Mouse (Mus musculus): Measurements from ENCODE around the gene Vav2.

The Vav2 gene

GRCm38 (mm10) chr2:27318606-27319005, 108.2 kb downstream of the Vav2 start:
- DNase-seq (ENCODE audit: low read depth, low spot score): no peak

GRCm38 (mm10) chr2:27318197-27318596, 108.6 kb downstream of the Vav2 start:
- DNase-seq (ENCODE audit: low read depth, low spot score): no peak

GRCm38 (mm10) chr2:27316167-27316566, 110.7 kb downstream of the Vav2 start:
- no peak for DNase-seq (ENCODE audit: low read depth, low spot score)

GRCm38 (mm10) chr2:27314269-27314668, 112.6 kb downstream of the Vav2 start:
- DNase-seq (ENCODE audit: low read depth, low spot score): no peak

DNA sequence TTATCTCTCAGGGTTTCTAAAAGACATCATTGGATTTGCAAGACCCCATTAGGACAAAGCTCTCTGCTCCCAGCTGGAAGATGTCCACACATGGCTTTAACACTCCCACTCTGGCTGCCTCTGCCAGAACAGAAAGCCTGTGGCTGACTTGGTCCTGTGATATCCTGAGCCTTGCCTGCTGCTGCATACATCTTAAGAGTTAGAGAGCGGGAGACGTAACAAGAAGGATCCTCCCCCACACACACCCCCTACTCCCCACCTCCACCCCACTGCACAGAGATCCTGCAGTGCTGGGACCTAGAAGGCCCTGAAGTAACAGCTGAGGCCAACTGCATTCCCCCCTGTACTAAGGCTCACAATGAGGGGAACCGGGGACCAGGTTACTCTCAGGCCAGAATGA, 114.3 kb downstream of the Vav2 start:
- no peak for DNase-seq (ENCODE audit: low read depth, low spot score)

GRCm38 (mm10) chr2:27311606-27312005, 115.2 kb downstream of the Vav2 start:
- DNase-seq (ENCODE audit: low read depth, low spot score): no peak

DNA sequence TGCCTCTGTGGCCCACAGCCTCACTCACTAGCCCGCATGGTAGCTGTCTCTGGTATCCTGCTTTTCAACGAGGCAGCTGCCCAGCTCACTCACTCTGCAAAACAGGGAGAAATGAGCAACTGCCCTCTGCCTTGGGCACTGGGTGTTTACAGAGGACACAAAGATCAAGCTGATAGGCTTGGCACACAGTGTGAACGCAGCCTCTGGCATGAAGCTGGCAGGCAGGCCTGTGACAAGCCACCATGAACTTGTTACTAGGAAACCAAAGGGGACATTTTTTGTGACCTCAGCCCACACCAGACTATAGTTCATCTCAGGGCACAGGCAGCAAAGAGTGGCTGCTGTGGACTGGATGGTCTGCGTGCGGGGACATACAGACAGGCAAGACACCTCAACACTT, 115.9 kb downstream of the Vav2 start:
- no peak for DNase-seq (ENCODE audit: low read depth, low spot score)

DNA sequence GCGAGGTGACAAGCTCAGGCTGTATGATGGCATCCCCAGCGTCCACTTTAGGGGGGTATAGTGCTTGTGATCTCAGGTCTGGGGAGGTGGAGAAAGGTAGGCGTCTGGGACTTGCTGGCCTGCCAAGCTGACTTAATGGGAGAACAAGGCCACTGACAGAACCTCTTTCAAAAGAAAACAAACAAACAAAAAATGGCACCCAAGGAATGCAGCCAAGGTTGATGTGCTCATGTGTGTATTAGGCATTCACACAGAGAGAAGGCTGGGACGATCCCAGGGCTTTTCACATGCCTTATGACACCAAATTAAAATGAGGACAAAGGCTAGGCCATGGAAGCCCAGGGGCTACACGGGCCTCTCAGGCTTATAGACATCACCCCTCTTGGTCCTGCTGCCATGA, 116.6 kb downstream of the Vav2 start:
- DNase-seq (ENCODE audit: low read depth, low spot score): no peak

DNA sequence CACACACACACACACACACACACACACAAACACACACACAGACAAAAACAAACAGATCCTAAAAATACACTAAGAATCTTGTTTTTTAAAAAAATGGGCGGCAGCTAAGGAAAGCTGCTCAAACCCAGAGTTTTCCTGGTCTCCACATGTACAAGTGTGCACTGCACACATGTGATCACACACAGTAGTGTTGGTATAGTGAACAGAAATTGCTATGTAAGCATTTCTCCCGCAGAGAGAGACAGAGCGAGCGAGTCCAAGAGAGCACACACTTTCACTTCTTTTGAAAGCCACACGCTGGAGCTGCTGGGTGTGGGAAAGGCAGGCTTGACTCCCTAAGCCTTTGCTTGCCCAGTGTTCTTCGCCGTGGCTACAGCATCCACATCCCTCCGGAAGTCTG, 120.2 kb downstream of the Vav2 start:
- no peak for DNase-seq (ENCODE audit: low read depth, low spot score)

GRCm38 (mm10) chr2:27304741-27305140, 122.1 kb downstream of the Vav2 start:
- DNase-seq (ENCODE audit: low read depth, low spot score): no peak

DNA sequence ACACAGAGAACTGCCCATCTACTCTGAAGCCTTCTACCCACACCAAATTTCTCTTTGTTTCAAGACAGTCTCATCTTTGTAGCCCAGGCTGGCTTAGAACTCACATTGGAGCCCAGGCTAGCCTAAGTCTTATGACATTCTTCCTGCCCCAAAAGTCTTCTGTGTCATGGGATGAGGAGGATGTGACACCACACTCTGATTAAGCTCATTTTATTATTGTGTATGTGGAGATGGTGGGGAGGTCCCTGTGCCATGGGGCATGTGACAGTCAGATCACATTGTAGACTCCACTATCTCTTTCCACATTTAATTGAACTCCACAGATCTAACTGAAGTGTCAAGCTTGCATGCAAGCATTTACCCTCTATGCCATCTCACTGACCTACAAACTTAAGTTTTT, 122.8 kb downstream of the Vav2 start:
- DNase-seq (ENCODE audit: low read depth, low spot score): no peak

DNA sequence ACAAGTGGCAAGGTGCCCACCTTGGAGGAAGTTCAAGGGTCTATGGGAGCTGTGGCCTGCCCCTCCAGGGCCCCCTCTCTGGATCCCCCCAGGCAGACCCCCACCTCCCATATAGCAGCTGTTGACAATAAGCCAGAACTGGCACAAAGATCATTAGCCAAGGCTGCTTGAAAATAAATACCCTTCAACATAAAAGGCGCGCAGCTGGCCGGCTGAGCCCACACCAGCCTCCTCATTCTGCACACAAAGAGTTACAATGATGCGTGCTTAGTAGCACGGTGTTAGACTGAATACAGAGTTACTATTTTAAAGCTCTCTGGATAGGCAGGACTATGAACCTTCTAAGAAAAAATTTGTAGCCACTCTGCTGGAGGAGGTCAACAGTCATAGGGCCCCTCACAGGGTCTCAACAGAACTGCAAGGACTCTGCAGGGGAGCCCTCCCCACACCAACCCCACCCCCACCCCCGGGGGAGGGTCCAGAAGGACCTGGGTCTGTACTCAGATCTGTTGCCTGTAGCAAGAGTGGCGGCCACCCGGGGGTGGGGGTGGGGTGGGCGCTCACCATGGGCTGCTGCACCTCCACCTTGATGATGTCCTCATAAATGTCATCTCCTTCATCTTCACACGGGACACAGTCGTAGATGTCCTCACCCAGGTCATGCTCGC, 125.3 kb downstream of the Vav2 start:
- no peak for DNase-seq (ENCODE audit: low read depth, low spot score)

DNA sequence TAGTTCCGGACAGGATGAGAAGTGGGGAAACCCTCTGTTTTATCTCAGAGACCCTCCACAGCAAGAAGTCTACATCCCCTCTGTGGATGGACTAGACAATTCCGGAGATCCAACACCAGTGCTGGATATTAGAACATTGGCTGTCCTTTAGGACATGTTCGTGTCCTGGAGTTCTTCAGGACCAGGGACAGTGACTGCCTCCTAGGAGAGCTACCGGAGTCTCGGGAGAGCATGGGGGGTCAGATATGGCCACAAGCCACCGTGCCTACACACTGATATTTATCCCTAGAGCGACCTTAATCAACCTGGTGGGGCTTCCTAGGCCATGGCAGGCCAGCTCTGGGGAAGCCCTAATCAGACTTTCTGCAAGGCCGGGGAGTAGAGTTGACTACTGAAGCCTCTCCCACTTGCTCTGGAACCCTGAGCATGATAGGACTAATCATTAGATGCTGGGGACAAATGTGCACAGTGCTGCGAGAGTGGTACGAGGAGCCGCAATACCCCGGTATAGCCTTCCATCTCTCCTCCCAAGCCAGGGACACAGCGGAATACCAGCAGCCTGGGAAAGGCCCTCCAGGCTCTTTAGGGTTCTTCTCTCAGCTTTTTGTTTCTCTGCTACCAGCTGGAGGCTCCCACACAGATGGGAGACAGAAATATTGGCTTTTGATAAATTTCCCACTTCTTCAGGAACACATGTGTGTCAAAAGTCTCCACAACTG, 125.9 kb downstream of the Vav2 start:
- peak; percentile 46 for DNase-seq (ENCODE audit: low read depth, low spot score)

GRCm38 (mm10) chr2:27296656-27297406, 130.0 kb downstream of the Vav2 start:
- DNase-seq (ENCODE audit: low read depth, low spot score): no peak

DNA sequence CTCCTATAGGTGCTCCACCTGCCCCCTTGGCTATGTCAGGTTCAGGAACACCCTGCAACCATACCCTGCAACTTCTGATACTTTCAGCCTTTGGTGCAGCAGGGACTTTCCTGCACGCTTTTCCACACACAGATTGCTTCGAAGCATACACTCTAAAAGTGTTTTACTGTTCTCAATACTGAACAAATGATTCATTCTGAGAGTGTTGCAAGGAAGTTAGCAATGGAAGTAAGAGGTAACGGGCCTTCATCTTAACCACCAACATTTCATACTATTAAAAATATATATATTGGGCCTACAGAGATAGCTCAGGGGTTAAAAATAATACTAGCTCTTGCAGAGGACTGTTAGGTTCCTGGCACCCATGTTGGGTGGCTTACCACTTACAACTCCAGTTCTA, 132.1 kb downstream of the Vav2 start:
- no peak for DNase-seq (ENCODE audit: low read depth, low spot score)

DNA sequence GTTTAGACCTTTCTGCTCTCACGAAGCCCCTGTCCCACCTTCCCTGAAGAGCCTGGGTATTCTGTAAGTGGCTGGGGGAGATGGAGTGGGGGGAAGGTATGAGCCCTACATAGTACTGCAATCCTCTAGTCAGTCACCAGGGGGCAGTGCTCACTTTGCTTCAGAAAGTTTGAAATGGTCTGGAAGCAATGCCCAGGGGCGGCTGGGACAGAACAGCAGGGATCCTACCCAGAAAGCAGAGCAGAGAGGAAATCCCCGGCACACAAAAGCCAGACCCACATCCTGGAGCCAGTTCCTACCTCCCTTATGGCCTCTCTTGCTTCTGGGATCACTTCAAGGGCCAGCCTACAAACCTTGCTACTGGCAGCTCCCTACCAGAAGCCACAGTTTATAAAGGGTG, 137.8 kb downstream of the Vav2 start:
- DNase-seq (ENCODE audit: low read depth, low spot score): peak; percentile 92

GRCm38 (mm10) chr2:27286971-27287710, 139.7 kb downstream of the Vav2 start:
- no peak for DNase-seq (ENCODE audit: low read depth, low spot score)

DNA sequence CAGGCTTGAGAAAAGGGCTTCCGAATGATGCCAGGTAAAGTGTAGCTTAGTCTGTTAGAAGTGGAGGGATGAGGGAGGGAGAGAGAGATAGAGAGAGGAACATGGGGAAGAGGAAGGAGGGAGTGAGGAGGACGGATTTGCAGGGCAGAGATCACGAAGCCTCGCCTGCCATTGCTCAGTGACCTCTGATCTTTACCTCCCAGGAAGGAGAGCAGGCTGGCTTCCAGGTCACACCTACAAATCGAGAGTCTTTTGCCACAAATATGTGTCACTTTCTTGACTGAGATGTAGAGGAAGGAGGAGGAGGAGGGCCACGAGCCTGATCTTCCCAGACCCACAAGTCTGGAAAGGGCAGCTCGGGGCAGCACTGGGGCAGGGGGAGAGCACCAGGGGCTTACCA, 142.4 kb downstream of the Vav2 start:
- no peak for DNase-seq (ENCODE audit: low read depth, low spot score)

DNA sequence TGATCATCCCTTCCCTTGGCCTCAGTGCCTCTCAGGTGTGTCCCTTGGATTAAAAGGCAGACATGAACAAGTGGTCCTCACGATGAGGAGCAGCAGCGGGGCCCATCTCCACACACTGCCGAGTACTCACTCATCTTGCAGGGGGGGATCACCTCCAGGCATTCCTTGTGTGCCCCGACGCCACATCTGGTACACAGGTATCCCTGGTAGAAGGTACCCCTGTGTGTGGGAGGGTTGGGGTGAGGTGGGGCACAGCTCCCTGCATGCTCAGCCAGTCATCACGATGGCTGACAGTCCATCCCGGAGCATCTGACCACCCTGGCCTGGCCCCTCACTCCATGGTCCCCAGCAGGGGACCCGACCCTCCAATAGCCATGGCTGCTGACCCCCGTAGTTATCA, 145.1 kb downstream of the Vav2 start:
- no peak for DNase-seq (ENCODE audit: low read depth, low spot score)

GRCm38 (mm10) chr2:27280920-27281611, 145.8 kb downstream of the Vav2 start:
- peak; percentile 63 for DNase-seq (ENCODE audit: low read depth, low spot score)

DNA sequence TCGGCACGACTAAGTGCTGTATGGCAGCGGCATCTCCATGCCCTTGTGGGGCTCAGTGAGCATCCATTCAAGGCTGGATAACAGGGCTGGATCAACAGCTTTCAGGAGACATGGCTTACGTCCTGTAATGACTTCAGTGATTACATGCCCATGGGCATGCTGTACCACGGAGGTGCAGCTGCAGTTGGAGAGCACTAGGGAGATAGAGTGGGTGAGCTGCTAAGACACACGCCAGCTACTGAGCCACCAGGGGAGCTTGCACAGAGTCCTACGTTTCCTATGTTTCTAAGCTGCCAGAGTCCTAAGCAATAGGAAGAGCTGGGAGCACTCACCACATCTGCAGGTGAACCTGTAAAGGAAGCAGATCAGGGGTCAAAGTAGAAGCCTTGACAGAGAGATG, 148.0 kb downstream of the Vav2 start:
- DNase-seq (ENCODE audit: low read depth, low spot score): no peak

All from R1 (cell line).